Mouse (Mus musculus): ENCODE results near the gene Has3.
"Not testable (repeated sequence)": the region's sequence is repeated elsewhere in the genome, so short reads cannot be mapped to it uniquely, and the experiment has no call there.

GRCm38 (mm10) chr8:106928182-106928581, 58.1 kb downstream of the Has3 start:
- TF ChIP-seq CTCF, EP300 (IDR thresholded peaks at IDR 0.05; ENCODE audit: low read depth): not testable (repeated sequence)
